Mouse (Mus musculus) cerebellum, adult 2 months (tissue): ENCODE measurements around the gene Abhd17c.

Experiments used
- CTCF ChIP-seq: fragments of 200-500 bp; IDR thresholded peaks from 2 replicates; pipeline ENCODE4 v1.5.1; 2011; ENCODE audit warnings: low read depth, mild to moderate bottlenecking, control low read depth, low read length, moderate library complexity, borderline replicate concordance; ENCODE audit not compliant: insufficient read depth
- POLR2A ChIP-seq: fragments of 200-500 bp; IDR thresholded peaks from 2 replicates; pipeline ENCODE4 v1.6.1; 2011; ENCODE audit warnings: low read length, control low read depth, borderline replicate concordance; ENCODE audit not compliant: insufficient read depth

DNA sequence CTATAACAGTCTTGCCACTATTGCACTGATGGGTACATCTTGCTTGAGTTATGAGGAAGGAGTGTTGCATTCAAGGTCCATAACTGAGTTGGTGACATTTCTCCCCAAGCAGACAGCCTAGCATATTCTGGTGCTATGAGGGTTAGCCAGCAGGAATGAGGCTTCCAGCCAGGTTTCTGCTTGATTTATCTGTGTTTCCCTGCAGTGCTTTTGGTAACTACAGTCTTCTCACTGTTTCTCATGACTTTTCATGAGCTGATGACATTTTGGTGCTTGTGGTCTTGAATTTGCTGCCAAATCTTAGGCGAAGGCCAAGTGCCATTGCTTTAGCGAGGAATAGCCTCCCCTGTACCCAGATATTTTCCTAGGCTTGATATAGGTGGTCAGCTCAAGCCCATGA, 39.8 kb upstream of the Abhd17c start:
- TF ChIP-seq CTCF (no peak), POLR2A (no peak)
